Mouse (Mus musculus) spleen, adult 2 months (tissue): Measurements from ENCODE around the gene Lysmd4.

ENCODE experiments used
- CTCF ChIP-seq: fragments of 200-500 bp; IDR thresholded peaks from 2 replicates; pipeline ENCODE4 v1.5.1; 2011; ENCODE audit warnings: mild to moderate bottlenecking, inconsistent platforms; ENCODE audit not compliant: insufficient read depth, insufficient read length, insufficient replicate concordance; ENCODE audit errors: extremely low read depth
- POLR2A ChIP-seq: fragments of 200-500 bp; IDR thresholded peaks from 2 replicates; pipeline ENCODE4 v1.6.1; 2011; ENCODE audit warnings: low read depth, low read length, inconsistent platforms

DNA sequence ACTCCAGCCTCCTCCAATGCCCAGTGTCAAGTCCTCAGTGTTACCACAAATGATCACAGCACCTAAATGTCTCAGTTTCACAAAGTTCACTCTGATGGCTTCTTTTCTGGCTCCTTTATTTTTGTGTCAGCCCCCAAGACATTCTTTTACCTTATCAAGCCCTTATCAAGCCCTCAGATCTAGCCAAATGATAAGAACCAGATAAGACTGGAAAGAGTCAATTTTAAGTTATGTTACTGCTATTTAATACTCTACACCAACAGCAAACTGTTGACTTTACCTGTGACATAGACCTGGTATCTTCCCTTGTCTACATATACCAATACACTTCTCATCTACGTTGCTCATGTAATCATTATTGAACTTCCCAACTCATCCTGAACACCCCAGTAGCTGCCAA is 74.1 kb downstream of the Lysmd4 start:
- no peak for TF ChIP-seq POLR2A
- no peak for TF ChIP-seq CTCF
